Mouse (Mus musculus) liver, postnatal 0 days (tissue): Measurements from ENCODE around the gene Ninj1. TPM values are rescaled to one million over a fixed set of nuclear protein-coding genes. Genes with fewer than 3 reads are reported as not detected.

ENCODE experiments used
- ATAC-seq: fragments of 200-750 bp; cut with Nextera tagmentation; 2 replicates; pipeline ENCODE4 v1.8.0; 2017; ENCODE audit warnings: mild to moderate bottlenecking, moderate library complexity
- DNase-seq: peaks from one replicate; pipeline ENCODE4 v3.0.0-alpha.2; 2016
- H3K27ac ChIP-seq: fragments of 300-500 bp; sonication (generic); 2 replicates; pipeline ENCODE4 v1.5.1; 2014; ENCODE audit warnings: antibody characterized with exemption, moderate library complexity, mild to moderate bottlenecking, low read depth
- H3K27me3 ChIP-seq: fragments of 300-500 bp; sonication (generic); 2 replicates; pipeline ENCODE4 v1.6.1; 2014; ENCODE audit warnings: low read length, control low read depth, mixed read lengths; ENCODE audit not compliant: insufficient read depth
- H3K36me3 ChIP-seq: fragments of 300-500 bp; sonication (generic); replicated peaks from 2 replicates; pipeline ENCODE4 v1.6.1; 2014; ENCODE audit warnings: mild to moderate bottlenecking, control low read depth, low read length, moderate library complexity, mixed read lengths; ENCODE audit not compliant: insufficient read depth
- H3K4me1 ChIP-seq: fragments of 300-500 bp; sonication (generic); 2 replicates; pipeline ENCODE4 v1.6.1; 2014; ENCODE audit warnings: antibody characterized with exemption, mild to moderate bottlenecking, control low read depth; ENCODE audit not compliant: insufficient read depth
- H3K4me2 ChIP-seq: fragments of 300-500 bp; sonication (generic); 2 replicates; pipeline ENCODE4 v1.6.1; 2014; ENCODE audit warnings: low read depth, mild to moderate bottlenecking, low read length, moderate library complexity, mixed read lengths
- H3K4me3 ChIP-seq: fragments of 300-500 bp; sonication (generic); 2 replicates; pipeline ENCODE4 v1.5.1; 2014; ENCODE audit warnings: low read depth, low read length
- H3K9ac ChIP-seq: fragments of 300-500 bp; sonication (generic); replicated peaks from 2 replicates; pipeline ENCODE4 v1.6.1; 2014; ENCODE audit warnings: mild to moderate bottlenecking, moderate library complexity
- H3K9me3 ChIP-seq: fragments of 300-500 bp; sonication (generic); 2 replicates; pipeline ENCODE4 v1.6.1; 2016; ENCODE audit warnings: mild to moderate bottlenecking, control low read depth, low read length, mixed read lengths
- CTCF ChIP-seq: sonication (generic); IDR thresholded peaks from 2 replicates; pipeline ENCODE4 v1.5.1; 2016; ENCODE audit warnings: antibody characterized with exemption, low read depth
- EP300 ChIP-seq: IDR thresholded peaks from 2 replicates; pipeline ENCODE4 v1.6.1; 2016; ENCODE audit warnings: antibody characterized with exemption, low read depth, mild to moderate bottlenecking
- WGBS: fragments of 180-500 bp; shearing (Covaris S2); extraction: QIAGEN DNeasy Blood & Tissue Kit; methylation state at CpG from one replicate; pipeline ENCODE4 v1.1.7; 2014; ENCODE audit not compliant: insufficient replicate concordance; 5-methylcytosine and 5-hydroxymethylcytosine counted together
- polyA plus RNA-seq: library from polyadenylated mRNA; unstranded; fragments of >200 nt; fragmentation: Nextera tagmentation; extraction: Ambion mirVana; gene quantifications from 2 replicates; pipeline ENCODE4 v1.2.1, GENCODE M21; 2015

The Ninj1 gene
- polyA plus RNA-seq, 1 experiment from 2014 or later = 106 TPM

GRCm38 (mm10) chr13:49183646-49184045 is 3.6 kb upstream of the Ninj1 start:
- Histone ChIP-seq H3K36me3 (no peaks in the 10 kb centered on the region), H3K27me3 (no peaks in the 10 kb centered on the region), H3K9me3 (no peaks in the 10 kb centered on the region), H3K4me3 (no peak overlapping the region), H3K4me1 (peaks cover 26% of the 10 kb centered on the region), H3K27ac (no peak overlapping the region), H3K4me2 (no peak overlapping the region), H3K9ac (no peak overlapping the region; the same call in 1 of the 2 replicates)
- no peak for ATAC-seq
- 43% methylated on average over 5 of the region's 5 CpGs for WGBS
- no peak for DNase-seq
- TF ChIP-seq EP300 = no peak

- no peaks in the 10 kb centered on the region for H3K36me3 ChIP-seq
- 22% methylated on average over 11 of the region's 11 CpGs for WGBS
- no peaks in the 10 kb centered on the region for H3K9me3 ChIP-seq
- peaks cover 53% of the 10 kb centered on the region for H3K4me1 ChIP-seq
- peak overlapping the region; percentile 57 for H3K9ac ChIP-seq
- H3K4me3 ChIP-seq = peak overlapping the region; percentile 65; the same call in 1 of the 2 replicates
- H3K27ac ChIP-seq = peak overlapping the region; percentile 95
- ATAC-seq (peak; percentile 9), DNase-seq (no peak)
- TF ChIP-seq CTCF = no peak
- no peaks in the 10 kb centered on the region for H3K27me3 ChIP-seq
- peak overlapping the region; percentile 92 for H3K4me2 ChIP-seq
These were observed 442 bp upstream of the Ninj1 start for GRCm38 (mm10) chr13:49186798-49187287.

DNA sequence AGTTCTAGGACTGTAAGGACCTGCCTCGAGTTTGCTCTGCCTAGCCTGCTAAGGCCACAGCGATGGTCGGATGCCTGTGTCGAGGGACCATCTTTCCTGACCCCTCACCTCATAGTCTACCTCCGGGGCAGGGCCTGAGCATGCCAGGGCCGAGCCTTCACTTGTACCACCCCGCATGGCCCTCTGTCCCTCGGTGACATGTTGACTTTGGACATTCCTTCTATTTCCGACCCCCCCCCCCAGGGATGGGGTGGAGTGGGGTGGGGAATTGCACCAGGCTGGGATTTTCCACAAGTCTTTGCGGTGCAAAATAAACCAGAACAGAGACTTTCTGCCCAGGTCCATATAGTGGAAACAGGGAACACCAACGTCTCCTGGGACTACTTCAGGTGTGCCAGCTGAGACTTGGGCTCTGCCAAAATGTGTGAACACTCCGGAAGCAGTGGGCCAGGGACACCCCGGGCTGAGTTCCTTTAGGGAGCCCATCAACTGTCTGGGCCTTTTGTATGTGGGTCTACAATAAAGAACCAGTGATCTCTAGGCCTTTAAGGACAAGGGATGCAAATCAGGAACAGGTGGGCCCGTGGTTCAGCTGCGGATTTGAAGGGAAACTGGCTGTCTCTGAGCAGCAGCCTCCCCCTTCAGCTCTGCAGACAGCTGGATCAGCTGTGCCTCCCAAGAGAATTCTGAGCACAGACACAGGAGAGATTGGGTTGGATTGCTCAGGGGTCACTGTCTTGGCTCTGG is 1.1 kb downstream of the Ninj1 start:
- H3K9ac ChIP-seq = peak overlapping the region; percentile 77
- H3K4me1 ChIP-seq = peaks cover 67% of the 10 kb centered on the region
- peak overlapping the region; percentile 95 for H3K27ac ChIP-seq
- peak; percentile 33 for DNase-seq
- peak overlapping the region; percentile 92 for H3K4me2 ChIP-seq
- TF ChIP-seq CTCF (no peak), EP300 (no peak)
- no peaks in the 10 kb centered on the region for H3K9me3 ChIP-seq
- no peaks in the 10 kb centered on the region for H3K27me3 ChIP-seq
- H3K4me3 ChIP-seq = peak overlapping the region; percentile 65
- 0 out of 2 replicates have a peak, but pooled peaks cover 4% of the 10 kb centered on the region for H3K36me3 ChIP-seq
- 19% methylated on average over 15 of the region's 15 CpGs for WGBS
- ATAC-seq = peak; percentile 33

DNA sequence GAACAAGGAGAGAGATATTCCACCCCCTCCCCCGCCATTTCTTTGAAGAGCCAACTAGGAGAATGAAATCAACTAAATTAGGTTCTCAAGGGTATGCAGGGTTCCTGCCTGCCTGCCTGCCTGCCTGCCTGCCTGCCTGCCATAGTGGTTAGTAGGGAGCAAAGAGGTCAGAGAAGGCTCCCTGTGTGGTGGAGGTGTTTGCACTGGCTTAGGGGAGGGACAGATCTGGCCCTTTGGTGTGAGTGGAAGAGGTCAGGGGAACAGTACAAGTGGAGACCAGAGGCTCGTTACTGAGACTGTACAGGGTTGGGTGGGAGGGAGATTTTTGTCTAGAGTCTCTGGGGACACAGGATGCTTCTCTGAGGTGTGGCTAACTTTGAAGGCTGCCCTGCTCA is 1.7 kb downstream of the Ninj1 start:
- H3K27ac ChIP-seq = peak overlapping the region; percentile 95
- H3K4me1 ChIP-seq = peaks cover 65% of the 10 kb centered on the region
- peak overlapping the region; percentile 77; the same call in 1 of the 2 replicates for H3K9ac ChIP-seq
- H3K27me3 ChIP-seq = no peaks in the 10 kb centered on the region
- 0 out of 2 replicates have a peak, but pooled peaks cover 4% of the 10 kb centered on the region for H3K36me3 ChIP-seq
- peak overlapping the region; percentile 65 for H3K4me3 ChIP-seq
- H3K4me2 ChIP-seq = peak overlapping the region; percentile 92
- ATAC-seq = no peak
- 31% methylated on average over 2 of the region's 2 CpGs for WGBS
- H3K9me3 ChIP-seq = no peaks in the 10 kb centered on the region
- TF ChIP-seq CTCF = no peak
- TF ChIP-seq EP300 = no peak
- DNase-seq = no peak

DNA sequence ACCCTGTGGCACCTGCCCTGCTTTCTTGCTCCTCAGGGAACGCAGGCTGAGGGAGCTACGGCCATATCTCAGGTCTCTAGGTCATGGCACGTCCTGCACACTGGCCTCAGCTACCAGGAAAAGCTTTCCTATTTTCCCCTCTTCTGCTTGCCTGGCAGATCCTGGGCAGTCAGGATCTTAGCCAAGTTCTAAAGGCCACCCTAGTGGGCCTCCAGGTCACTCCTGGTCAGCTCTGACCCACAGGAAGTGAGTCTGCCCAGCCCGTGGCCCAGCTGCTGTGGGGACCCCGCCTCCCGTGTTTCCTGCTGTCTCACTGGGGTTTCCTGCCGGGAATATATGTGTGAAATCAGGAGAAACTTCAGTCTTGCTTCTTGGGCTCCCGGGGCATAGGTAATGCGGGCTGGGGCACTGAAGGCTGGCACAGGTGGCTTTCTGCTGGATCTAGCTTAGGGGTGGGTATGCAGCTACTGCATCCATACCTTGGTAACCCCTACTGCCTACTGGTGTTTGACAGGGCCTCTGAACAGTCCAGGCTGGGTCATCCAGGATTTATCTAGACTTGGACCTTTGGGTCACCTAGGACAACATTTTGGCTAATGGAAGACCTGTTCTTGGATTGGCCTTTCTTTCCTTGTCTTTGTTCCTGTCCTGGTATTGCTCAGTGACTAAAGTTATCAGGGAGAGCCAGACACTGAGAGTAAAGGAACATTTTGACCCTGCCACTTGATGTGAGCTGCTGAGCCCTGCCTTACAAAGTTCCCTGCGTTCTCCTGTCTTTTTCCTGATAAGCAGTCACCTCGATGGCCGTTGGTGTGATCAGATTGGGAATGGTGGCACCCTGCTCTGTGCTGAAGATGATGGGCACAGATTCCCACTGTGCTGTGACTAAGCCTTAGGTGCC is 2.9 kb downstream of the Ninj1 start:
- ATAC-seq (no peak), DNase-seq (peak; percentile 57)
- Histone ChIP-seq H3K9me3 (no peaks in the 10 kb centered on the region), H3K4me1 (peaks cover 65% of the 10 kb centered on the region), H3K27ac (peak overlapping the region; percentile 95), H3K4me3 (no peak overlapping the region), H3K36me3 (peaks cover 7% of the 10 kb centered on the region), H3K9ac (peak overlapping the region; percentile 35), H3K27me3 (no peaks in the 10 kb centered on the region), H3K4me2 (peak overlapping the region; percentile 92)
- TF ChIP-seq CTCF (no peak), EP300 (peak; percentile 49)
- WGBS = 36% methylated on average over 12 of the region's 12 CpGs
